Mouse (Mus musculus) ES-E14 (cell line): ENCODE data around the gene Zdhhc13. TPM values are rescaled to one million over a fixed set of nuclear protein-coding genes. Genes with fewer than 3 reads are reported as not detected.

Experiments
- DNase-seq: peaks from one replicate; pipeline ENCODE4 v3.0.0-alpha.2; 2013; ENCODE audit warnings: low read depth, low spot score
- H3K27ac ChIP-seq: 2 replicates; pipeline ENCODE4 v1.5.1; 2012; ENCODE audit warnings: low read depth, mild to moderate bottlenecking, low read length, moderate library complexity, mixed read lengths; ENCODE audit not compliant: poor library complexity, insufficient read depth, severe bottlenecking
- H3K36me3 ChIP-seq: 2 replicates; pipeline ENCODE4 v1.6.1; 2012; ENCODE audit warnings: mild to moderate bottlenecking, low read length, moderate library complexity, mixed read lengths; ENCODE audit not compliant: control insufficient read depth, poor library complexity, insufficient read depth, severe bottlenecking
- H3K4me1 ChIP-seq, 2 experiments: fragments of 150-350 bp in 1 of 2; sonication (generic) in 1 of 2; 2 replicates each; pipeline ENCODE4 v1.6.1; 2012; ENCODE audit warnings: low read length in 2 of 2, mild to moderate bottlenecking in 1 of 2, mixed read lengths in 1 of 2; ENCODE audit not compliant: control insufficient read depth in 2 of 2, insufficient read depth in 2 of 2, poor library complexity in 1 of 2
- H3K4me3 ChIP-seq, 2 experiments: fragments of 150-350 bp in 1 of 2; sonication (generic) in 1 of 2; 2 replicates each; pipeline ENCODE4 v1.5.1; 2012; ENCODE audit warnings: low read length in 2 of 2, low read depth in 1 of 2, mild to moderate bottlenecking in 1 of 2, mixed read lengths in 1 of 2; ENCODE audit not compliant: insufficient read depth in 1 of 2, poor library complexity in 1 of 2, severe bottlenecking in 1 of 2
- H3K9ac ChIP-seq: 2 replicates; pipeline ENCODE4 v1.6.1; 2012; ENCODE audit warnings: low read depth, mild to moderate bottlenecking, low read length, mixed read lengths; ENCODE audit not compliant: poor library complexity, insufficient read depth, severe bottlenecking
- H3K9me3 ChIP-seq: fragments of 150-350 bp; sonication (generic); 2 replicates; pipeline ENCODE4 v1.6.1; 2012; ENCODE audit warnings: low read depth, mild to moderate bottlenecking, low read length; ENCODE audit not compliant: control insufficient read depth, insufficient read depth
- CHD2 ChIP-seq: IDR thresholded peaks from 2 replicates; pipeline ENCODE4 v1.6.1; 2014; ENCODE audit warnings: mild to moderate bottlenecking, low read depth, low read length, inconsistent platforms
- HCFC1 ChIP-seq: IDR thresholded peaks from 2 replicates; pipeline ENCODE4 v1.6.1; 2012; ENCODE audit warnings: low read length, inconsistent platforms, borderline replicate concordance; ENCODE audit not compliant: insufficient read depth
- MAFK ChIP-seq: IDR thresholded peaks from 2 replicates; pipeline ENCODE4 v1.6.1; 2014; ENCODE audit warnings: mild to moderate bottlenecking, low read depth, low read length, inconsistent platforms; ENCODE audit not compliant: insufficient read depth
- ZC3H11A ChIP-seq: IDR thresholded peaks from 2 replicates; pipeline ENCODE4 v1.6.1; 2012; ENCODE audit warnings: low read depth, mild to moderate bottlenecking, inconsistent platforms, low read length, borderline replicate concordance
- ZNF384 ChIP-seq: IDR thresholded peaks from 2 replicates; pipeline ENCODE4 v1.6.1; 2012; ENCODE audit warnings: low read depth, low read length, inconsistent platforms
- in situ Hi-C, 2 experiments: fragments of 600-800 bp; cut with MboI; formaldehyde crosslinking; loops; one replicate each; pipeline ENCODE4 v1.15.1; 2025; ENCODE audit warnings: low sequenced_read_pairs in 2 of 2, inconsistent platforms in 1 of 2; ENCODE audit not compliant: unreplicated experiment in 2 of 2
- total RNA-seq: library from RNA; depleted of rRNA; stranded (reverse); fragments of 300-350 nt; gene quantifications from 2 replicates; pipeline ENCODE4 v1.2.3, GENCODE M21; 2012; rRNA removed

The Zdhhc13 gene
- total RNA-seq, 1 experiment, result 58.0 TPM

GRCm38 (mm10) chr7:48871292-48871691 lies 82.5 kb downstream of the Zdhhc13 start:
- Histone ChIP-seq H3K36me3 (peaks cover 61% of the 10 kb centered on the region), H3K4me1 (0 out of 4 replicates have a peak, but pooled peaks cover 0 to 2% of the 10 kb centered on the region in 2 experiments), H3K4me3 (no peak overlapping the region), H3K9ac (no peak overlapping the region), H3K9me3 (no peaks in the 10 kb centered on the region), H3K27ac (no peak overlapping the region)
- in situ Hi-C loops, result no loop called here
- no peak for TF ChIP-seq HCFC1
- no peak for TF ChIP-seq ZC3H11A
- TF ChIP-seq CHD2, result no peak
- TF ChIP-seq ZNF384, result no peak
- TF ChIP-seq MAFK, result no peak
- no peak for DNase-seq

- peaks cover 48% of the 10 kb centered on the region for H3K36me3 ChIP-seq
Observed at GRCm38 (mm10) chr7:48875096-48875495, 86.3 kb downstream of the Zdhhc13 start.

GRCm38 (mm10) chr7:48876526-48876925 lies 87.7 kb downstream of the Zdhhc13 start:
- Histone ChIP-seq H3K9ac (no peak overlapping the region), H3K27ac (no peak overlapping the region), H3K9me3 (no peaks in the 10 kb centered on the region), H3K4me1 (0 out of 4 replicates have a peak, but pooled peaks cover 0 to 2% of the 10 kb centered on the region in 2 experiments), H3K4me3 (no peak overlapping the region), H3K36me3 (peaks cover 35% of the 10 kb centered on the region)
- DNase-seq, result peak; percentile 49
- in situ Hi-C loops, result no loop called here
- no peak for TF ChIP-seq ZNF384
- TF ChIP-seq CHD2, result no peak
- TF ChIP-seq ZC3H11A, result 0 out of 2 replicates have a peak, but pooled peaks have one; percentile 7
- TF ChIP-seq MAFK, result no peak
- no peak for TF ChIP-seq HCFC1

More at GRCm38 (mm10) chr7:48875096-48875495, 86.3 kb downstream of the Zdhhc13 start:
- TF ChIP-seq CHD2, result no peak
- TF ChIP-seq MAFK, result no peak
- no peak for TF ChIP-seq ZNF384
- Histone ChIP-seq H3K9me3 (no peaks in the 10 kb centered on the region), H3K4me1 (0 out of 4 replicates have a peak, but pooled peaks cover 0 to 2% of the 10 kb centered on the region in 2 experiments), H3K4me3 (no peak overlapping the region), H3K9ac (no peak overlapping the region), H3K27ac (no peak overlapping the region)
- in situ Hi-C loops, result no loop called here
- no peak for DNase-seq

Other genes starting within 250 kb of the Zdhhc13 start
- not detected in 2 replicates for gene Mrgprb2, start 230.9 kb upstream of the Zdhhc13 start, total RNA-seq
- not detected in 2 replicates for gene Mrgprb3, start 145.2 kb upstream of the Zdhhc13 start, total RNA-seq
- 0.48 and 1.3 TPM in 2 replicates for gene Csrp3, start 59.0 kb downstream of the Zdhhc13 start, total RNA-seq
- gene E2f8, start 92.6 kb downstream of the Zdhhc13 start, total RNA-seq, result 10.5 and 12.1 TPM in 2 replicates
- gene Nav2, start 119.7 kb downstream of the Zdhhc13 start, total RNA-seq, result 18.2 and 21.1 TPM in 2 replicates